Mouse (Mus musculus) kidney, embryonic 14.5 days (tissue): ENCODE data around the gene Gm3727. TPM values are rescaled to one million over a fixed set of nuclear protein-coding genes. Genes with fewer than 3 reads are reported as not detected.
"Not testable (repeated sequence)": the region's sequence is repeated elsewhere in the genome, so short reads cannot be mapped to it uniquely, and the experiment has no call there.

ENCODE experiments used
- ATAC-seq: fragments of 200-750 bp; cut with Nextera tagmentation; 2 replicates; pipeline ENCODE4 v1.8.0; 2017; ENCODE audit warnings: moderate number of reproducible peaks, mild to moderate bottlenecking, moderate TSS enrichment, moderate library complexity; ENCODE audit not compliant: low FRiP score, low TSS enrichment
- H3K27ac ChIP-seq: fragments of 300-500 bp; sonication (generic); 2 replicates; pipeline ENCODE4 v1.5.1; 2014; ENCODE audit warnings: low read depth, mild to moderate bottlenecking, low read length, moderate library complexity, mixed read lengths
- H3K27me3 ChIP-seq: fragments of 300-500 bp; sonication (generic); 2 replicates; pipeline ENCODE4 v1.6.1; 2014; ENCODE audit warnings: mild to moderate bottlenecking, low read length; ENCODE audit not compliant: control insufficient read depth, insufficient read depth
- H3K36me3 ChIP-seq: fragments of 300-500 bp; sonication (generic); 2 replicates; pipeline ENCODE4 v1.6.1; 2014; ENCODE audit warnings: low read length, mixed read lengths; ENCODE audit not compliant: control insufficient read depth, insufficient read depth
- H3K4me1 ChIP-seq: fragments of 300-500 bp; sonication (generic); 2 replicates; pipeline ENCODE4 v1.6.1; 2014; ENCODE audit warnings: low read length, mixed read lengths; ENCODE audit not compliant: control insufficient read depth, insufficient read depth
- H3K4me2 ChIP-seq: fragments of 300-500 bp; sonication (generic); replicated peaks from 2 replicates; pipeline ENCODE4 v1.6.1; 2014; ENCODE audit warnings: low read depth, mild to moderate bottlenecking, low read length
- H3K4me3 ChIP-seq: fragments of 300-500 bp; sonication (generic); 2 replicates; pipeline ENCODE4 v1.5.1; 2014; ENCODE audit warnings: mild to moderate bottlenecking, low read length
- H3K9ac ChIP-seq: fragments of 300-500 bp; sonication (generic); 2 replicates; pipeline ENCODE4 v1.6.1; 2014; ENCODE audit warnings: low read depth, mild to moderate bottlenecking, low read length, moderate library complexity
- H3K9me3 ChIP-seq: fragments of 300-500 bp; sonication (generic); 2 replicates; pipeline ENCODE4 v1.6.1; 2016; ENCODE audit warnings: low read length; ENCODE audit not compliant: control insufficient read depth
- WGBS: fragments of 180-500 bp; shearing (Covaris S2); extraction: QIAGEN DNeasy Blood & Tissue Kit; methylation state at CpG from one replicate; pipeline ENCODE4 v1.1.7; 2014; 5-methylcytosine and 5-hydroxymethylcytosine counted together
- polyA plus RNA-seq: library from polyadenylated mRNA; unstranded; fragments of >200 nt; fragmentation: Nextera tagmentation; extraction: Ambion mirVana; gene quantifications from 2 replicates; pipeline ENCODE4 v1.2.1, GENCODE M21; 2014

Gm3727 gene
- not detected in 2 replicates for polyA plus RNA-seq

DNA sequence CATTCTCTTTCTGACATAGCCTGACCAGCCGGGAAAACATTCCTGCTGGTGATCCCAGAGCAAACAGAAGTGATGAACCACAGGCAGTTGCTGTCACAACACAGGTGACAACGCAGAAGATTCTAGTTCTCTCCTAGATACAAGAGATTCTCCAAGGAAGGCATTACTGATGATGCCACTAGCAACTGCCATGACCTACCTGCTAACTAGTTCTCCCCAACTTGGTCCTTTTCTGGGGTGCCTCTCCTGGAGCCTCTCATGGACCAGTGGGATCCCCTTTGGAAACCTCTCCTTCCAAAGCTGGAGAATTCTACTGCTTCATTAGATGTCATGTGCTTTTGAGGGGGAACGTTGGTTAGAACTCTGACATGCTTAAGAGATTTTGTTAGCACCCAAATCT is at the start of gene Gm3727:
Gene Gm3727, minus strand, starts transcription at position 101 of the 400 bp plus-strand sequence.
- not testable (repeated sequence) for H3K9ac ChIP-seq, H3K36me3 ChIP-seq, H3K4me1 ChIP-seq, H3K4me3 ChIP-seq, H3K27ac ChIP-seq, ATAC-seq, H3K9me3 ChIP-seq, H3K27me3 ChIP-seq, H3K4me2 ChIP-seq
- WGBS, result 75% methylated on average over 3 of the region's 3 CpGs

DNA sequence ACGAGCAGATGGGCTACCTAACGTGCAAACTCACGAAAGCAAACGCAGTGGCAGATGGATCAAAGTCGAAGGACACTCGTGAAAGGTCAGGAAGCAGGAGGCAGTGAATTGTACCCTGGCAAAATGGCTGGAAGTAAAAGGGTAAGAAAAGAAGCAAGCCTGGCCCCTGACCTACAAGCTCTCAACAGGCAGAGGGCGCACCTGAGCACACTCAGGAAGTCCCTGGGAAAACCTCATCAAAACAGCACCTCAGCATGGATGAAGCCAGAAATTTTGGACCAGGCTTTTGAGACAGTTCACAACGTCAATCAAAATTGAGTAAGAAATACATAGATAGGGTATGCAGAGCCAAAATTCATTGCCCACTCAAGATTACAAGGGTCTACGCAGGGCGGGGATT is 21.0 kb downstream of the Gm3727 start:
- not testable (repeated sequence) for H3K9ac ChIP-seq, H3K36me3 ChIP-seq, H3K4me2 ChIP-seq, H3K27me3 ChIP-seq, H3K4me3 ChIP-seq, H3K4me1 ChIP-seq, H3K9me3 ChIP-seq, H3K27ac ChIP-seq, ATAC-seq
- whole genome bisulfite sequencing, result 0% methylated on average over 4 of the region's 10 CpGs

Other genes with a start within 250 kb of the Gm3727 start
- 0.58 and 0.77 TPM in 2 replicates for gene Gm10406, start 237.3 kb downstream of the Gm3727 start, polyA plus RNA-seq
- not detected in 2 replicates for gene Gm3685, start 219.7 kb downstream of the Gm3727 start, polyA plus RNA-seq
- gene Gm3696, start 164.1 kb downstream of the Gm3727 start, polyA plus RNA-seq, result 1.3 and 1.6 TPM in 2 replicates
- gene Gm6676, start 139.3 kb downstream of the Gm3727 start, polyA plus RNA-seq, result not detected in 2 replicates
- 4.1 and 4.6 TPM in 2 replicates for gene Gm3512, start 90.2 kb downstream of the Gm3727 start, polyA plus RNA-seq
- gene Gm16434, start 70.2 kb downstream of the Gm3727 start, polyA plus RNA-seq, result not detected in 2 replicates
- 1.1 and 1.5 TPM in 2 replicates for gene Gm3739, start 50.3 kb upstream of the Gm3727 start, polyA plus RNA-seq
- not detected in 2 replicates for gene Gm5797, start 67.7 kb upstream of the Gm3727 start, polyA plus RNA-seq
- not detected in 2 replicates for gene Gm8374, start 100.4 kb upstream of the Gm3727 start, polyA plus RNA-seq
- not detected in 2 replicates for gene Gm3755, start 186.2 kb upstream of the Gm3727 start, polyA plus RNA-seq
- gene Gm3752, start 219.0 kb upstream of the Gm3727 start, polyA plus RNA-seq, result 0.34 and 0.84 TPM in 2 replicates